Mouse (Mus musculus) hindbrain, embryonic 12.5 days (tissue): ENCODE measurements around the gene 9030025P20Rik. TPM values are rescaled to one million over a fixed set of nuclear protein-coding genes. Genes with fewer than 3 reads are reported as not detected.
"Not testable (repeated sequence)": the region's sequence is repeated elsewhere in the genome, so short reads cannot be mapped to it uniquely, and the experiment has no call there.

ENCODE experiments used
- ATAC-seq: fragments of 200-750 bp; cut with Nextera tagmentation; 2 replicates; pipeline ENCODE4 v1.8.0; 2017; ENCODE audit warnings: moderate TSS enrichment; ENCODE audit not compliant: low FRiP score
- H3K27ac ChIP-seq: fragments of 300-500 bp; sonication (generic); 2 replicates; pipeline ENCODE4 v1.5.1; 2016; ENCODE audit warnings: mild to moderate bottlenecking
- H3K27me3 ChIP-seq: fragments of 300-500 bp; sonication (generic); 2 replicates; pipeline ENCODE4 v1.6.1; 2016; ENCODE audit warnings: mild to moderate bottlenecking
- H3K36me3 ChIP-seq: fragments of 300-500 bp; sonication (generic); 2 replicates; pipeline ENCODE4 v1.6.1; 2016; ENCODE audit warnings: mild to moderate bottlenecking
- H3K4me1 ChIP-seq: fragments of 300-500 bp; sonication (generic); 2 replicates; pipeline ENCODE4 v1.6.1; 2016
- H3K4me2 ChIP-seq: fragments of 300-500 bp; sonication (generic); replicated peaks from 2 replicates; pipeline ENCODE4 v1.6.1; 2016; ENCODE audit warnings: mild to moderate bottlenecking
- H3K4me3 ChIP-seq: fragments of 300-500 bp; sonication (generic); 2 replicates; pipeline ENCODE4 v1.5.1; 2016; ENCODE audit warnings: mild to moderate bottlenecking
- H3K9ac ChIP-seq: fragments of 300-500 bp; sonication (generic); 2 replicates; pipeline ENCODE4 v1.6.1; 2016; ENCODE audit warnings: mild to moderate bottlenecking, moderate library complexity
- H3K9me3 ChIP-seq: fragments of 300-500 bp; sonication (generic); replicated peaks from 2 replicates; pipeline ENCODE4 v1.6.1; 2016; ENCODE audit warnings: mild to moderate bottlenecking
- WGBS: fragments of 180-500 bp; shearing (Covaris S2); methylation state at CpG from one replicate; pipeline ENCODE4 v1.1.7; 2016; 5-methylcytosine and 5-hydroxymethylcytosine counted together
- polyA plus RNA-seq: library from polyadenylated mRNA; unstranded; fragments of >200 nt; fragmentation: Nextera tagmentation; extraction: Ambion mirVana; gene quantifications from 2 replicates; pipeline ENCODE4 v1.2.1, GENCODE M21; 2016

The 9030025P20Rik gene
- polyA plus RNA-seq, 1 experiment from 2014 or later = 10.3 TPM

- H3K4me2 ChIP-seq = no peak overlapping the region
- WGBS = 91% methylated on average over 5 of the region's 5 CpGs
- H3K4me3 ChIP-seq = no peak overlapping the region
- peaks cover 5% of the 10 kb centered on the region for H3K4me1 ChIP-seq
- H3K27ac ChIP-seq = no peak overlapping the region
- peaks cover 11% of the 10 kb centered on the region for H3K36me3 ChIP-seq
- H3K27me3 ChIP-seq = no peaks in the 10 kb centered on the region
- no peaks in the 10 kb centered on the region for H3K9me3 ChIP-seq
- no peak for ATAC-seq
- H3K9ac ChIP-seq = no peak overlapping the region
Observed at GRCm38 (mm10) chr17:14958686-14959327, 19.5 kb upstream of the 9030025P20Rik start.

- H3K4me3 ChIP-seq = peak overlapping the region; percentile 15; the same call in 1 of the 2 replicates
- H3K36me3 ChIP-seq = peaks cover 4% of the 10 kb centered on the region; the same call in 1 of the 2 replicates
- peak overlapping the region; percentile 95 for H3K4me2 ChIP-seq
- no peak for ATAC-seq
- no peaks in the 10 kb centered on the region for H3K9me3 ChIP-seq
- peaks cover 5% of the 10 kb centered on the region for H3K4me1 ChIP-seq
- H3K9ac ChIP-seq = 0 out of 2 replicates have a peak overlapping the region, but pooled peaks have one; percentile 20
- H3K27ac ChIP-seq = no peak overlapping the region
- WGBS = 32% methylated on average over 3 of the region's 3 CpGs
- no peaks in the 10 kb centered on the region for H3K27me3 ChIP-seq
Observed at GRCm38 (mm10) chr17:14959979-14960378, 18.3 kb upstream of the 9030025P20Rik start.

GRCm38 (mm10) chr17:14960520-14960919 lies 17.7 kb upstream of the 9030025P20Rik start:
- H3K27me3 ChIP-seq = no peaks in the 10 kb centered on the region
- peak overlapping the region; percentile 79 for H3K4me3 ChIP-seq
- H3K36me3 ChIP-seq = peaks cover 4% of the 10 kb centered on the region; the same call in 1 of the 2 replicates
- no peaks in the 10 kb centered on the region for H3K9me3 ChIP-seq
- WGBS = under 1% methylated on average over 20 of the region's 23 CpGs
- peak overlapping the region; percentile 95 for H3K4me2 ChIP-seq
- peak; percentile 26; the same call in 1 of the 2 replicates for ATAC-seq
- no peak overlapping the region for H3K27ac ChIP-seq
- peaks cover 5% of the 10 kb centered on the region for H3K4me1 ChIP-seq
- peak overlapping the region; percentile 84 for H3K9ac ChIP-seq

GRCm38 (mm10) chr17:14960951-14961556 lies 17.2 kb upstream of the 9030025P20Rik start, which contains the start of gene Phf10:
Gene Phf10 (minus strand): TSS chr17:14961273.
- H3K4me2 ChIP-seq = peak within 1 kb of the TSS; percentile 95
- not testable (repeated sequence) for H3K9me3 ChIP-seq, H3K4me1 ChIP-seq, H3K36me3 ChIP-seq, H3K27ac ChIP-seq, H3K27me3 ChIP-seq
- H3K4me3 ChIP-seq = peak within 1 kb of the TSS; percentile 79
- peak within 1 kb of the TSS; percentile 84 for H3K9ac ChIP-seq
- ATAC-seq = peak; percentile 83
- under 1% methylated on average over 41 of the region's 100 CpGs for WGBS

GRCm38 (mm10) chr17:14961557-14962154 lies 16.6 kb upstream of the 9030025P20Rik start:
- not testable (repeated sequence) for H3K9ac ChIP-seq, H3K36me3 ChIP-seq, H3K9me3 ChIP-seq, H3K27ac ChIP-seq, H3K27me3 ChIP-seq, H3K4me1 ChIP-seq, H3K4me3 ChIP-seq, H3K4me2 ChIP-seq
- no CpG with 5 or more reads among the region's 44 CpGs for WGBS
- peak; percentile 95 for ATAC-seq

GRCm38 (mm10) chr17:14968373-14968913 lies 9.8 kb upstream of the 9030025P20Rik start:
- H3K9me3 ChIP-seq, H3K4me3 ChIP-seq, H3K27me3 ChIP-seq, H3K27ac ChIP-seq, H3K4me1 ChIP-seq, ATAC-seq, H3K36me3 ChIP-seq, H3K9ac ChIP-seq, H3K4me2 ChIP-seq: not testable (repeated sequence)
- no CpG with 5 or more reads among the region's 6 CpGs for WGBS

GRCm38 (mm10) chr17:14977718-14978361 lies 428 bp upstream of the 9030025P20Rik start:
- H3K4me2 ChIP-seq = peak overlapping the region; percentile 33; the same call in 1 of the 2 replicates

GRCm38 (mm10) chr17:14990116-14990702 lies 11.9 kb downstream of the 9030025P20Rik start:
- H3K27me3 ChIP-seq, H3K27ac ChIP-seq, H3K4me3 ChIP-seq, H3K9ac ChIP-seq, H3K4me1 ChIP-seq, H3K9me3 ChIP-seq, H3K36me3 ChIP-seq, ATAC-seq, H3K4me2 ChIP-seq: not testable (repeated sequence)
- 81% methylated on average over 4 of the region's 5 CpGs for WGBS

More at GRCm38 (mm10) chr17:14977718-14978361, 428 bp upstream of the 9030025P20Rik start:
- not testable (repeated sequence) for H3K9ac ChIP-seq, H3K9me3 ChIP-seq, H3K27ac ChIP-seq, H3K27me3 ChIP-seq, H3K36me3 ChIP-seq, H3K4me1 ChIP-seq, H3K4me3 ChIP-seq
- ATAC-seq = peak; percentile 11; the same call in 1 of the 2 replicates
- 5% methylated on average over 4 of the region's 7 CpGs for WGBS

GRCm38 (mm10) chr17:14992522-14993138 lies 14.4 kb downstream of the 9030025P20Rik start:
- peak; percentile 87 for ATAC-seq
- H3K9me3 ChIP-seq, H3K4me2 ChIP-seq, H3K9ac ChIP-seq, H3K4me3 ChIP-seq, H3K27me3 ChIP-seq, H3K4me1 ChIP-seq, H3K36me3 ChIP-seq, H3K27ac ChIP-seq: not testable (repeated sequence)
- no CpG with 5 or more reads among the region's 98 CpGs for WGBS

- ATAC-seq = peak; percentile 93
- H3K27ac ChIP-seq, H3K36me3 ChIP-seq, H3K4me2 ChIP-seq, H3K9ac ChIP-seq, H3K4me1 ChIP-seq, H3K27me3 ChIP-seq, H3K9me3 ChIP-seq, H3K4me3 ChIP-seq: not testable (repeated sequence)
- WGBS = no CpG with 5 or more reads among the region's 47 CpGs
Observed at GRCm38 (mm10) chr17:14993139-14993832, 15.0 kb downstream of the 9030025P20Rik start.

GRCm38 (mm10) chr17:14994140-14994539 lies 15.9 kb downstream of the 9030025P20Rik start:
- not testable (repeated sequence) for H3K27me3 ChIP-seq, H3K27ac ChIP-seq, H3K9ac ChIP-seq, H3K4me3 ChIP-seq, H3K9me3 ChIP-seq, ATAC-seq, H3K4me1 ChIP-seq, H3K4me2 ChIP-seq, H3K36me3 ChIP-seq
- no CpG with 5 or more reads among the region's 5 CpGs for WGBS
